Mouse (Mus musculus): ENCODE results near the gene Map2k2.
"Not testable (repeated sequence)": the region's sequence is repeated elsewhere in the genome, so short reads cannot be mapped to it uniquely, and the experiment has no call there.

Map2k2 gene

DNA sequence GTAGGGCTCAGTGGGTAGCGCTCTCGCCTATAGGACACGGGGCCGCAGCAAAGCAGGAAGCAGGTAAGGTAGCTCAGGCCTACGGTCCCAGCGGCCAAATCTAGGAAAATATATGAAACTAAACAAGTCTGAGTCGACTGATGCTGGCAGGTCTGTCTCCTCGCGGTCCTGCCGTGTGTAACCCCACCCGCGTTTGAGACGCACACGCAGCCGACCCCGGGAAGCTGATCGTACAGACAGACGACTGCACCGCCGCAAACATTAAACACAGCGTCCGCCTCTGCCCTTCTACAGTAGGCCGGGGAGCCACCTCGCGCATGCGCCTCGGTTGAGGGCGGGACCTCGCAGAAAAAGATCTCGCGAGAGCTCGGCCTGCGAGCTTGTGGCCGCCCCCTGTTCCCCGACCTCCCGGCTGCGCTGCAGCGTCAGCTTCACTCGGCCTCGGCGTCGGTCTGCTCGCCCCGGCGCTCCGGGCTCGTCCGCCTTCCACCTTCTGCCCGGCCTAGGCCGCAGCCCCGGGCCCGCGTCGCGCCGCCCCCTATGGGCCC lies at the start of gene Map2k2:
Gene Map2k2, plus strand, starts transcription at position 351 of the 548 bp plus-strand sequence.
- peak; percentile 98 for DNase-seq

DNA sequence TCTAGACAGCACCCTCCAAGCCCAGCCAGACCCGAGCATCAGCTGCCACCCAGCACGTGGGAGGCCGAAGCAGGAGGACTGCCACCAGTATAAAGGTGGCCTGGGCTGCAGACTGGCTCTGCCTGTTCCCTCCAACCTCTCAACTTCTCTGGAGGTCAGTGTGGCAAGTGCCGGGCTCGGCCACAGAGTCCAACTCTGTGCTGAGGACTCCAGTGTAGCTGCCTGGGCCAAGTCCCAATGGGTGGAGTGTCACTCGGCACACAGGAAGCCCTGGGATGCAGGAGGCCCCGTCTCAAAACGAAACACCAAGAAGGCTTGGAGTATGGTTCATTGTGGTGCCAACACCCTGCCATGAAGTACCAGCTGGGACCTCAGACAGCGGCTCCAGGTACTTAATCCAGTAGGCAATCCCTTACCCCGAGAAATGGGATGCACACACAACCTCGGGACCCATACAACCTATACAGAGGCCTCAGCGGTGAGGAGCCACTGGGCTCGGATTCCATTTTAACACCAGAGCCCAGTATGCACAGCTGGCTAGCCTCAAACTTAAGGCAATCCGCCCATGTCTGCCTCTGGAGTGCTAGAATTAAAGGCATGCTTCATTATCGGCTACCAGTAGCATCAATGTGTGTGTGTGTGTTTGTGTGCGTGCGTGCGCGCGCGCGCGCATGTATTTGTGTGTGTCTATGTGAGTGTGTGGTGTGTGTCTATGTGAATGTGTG lies 48.1 kb upstream of the Map2k2 start:
- DNase-seq = no peak

DNA sequence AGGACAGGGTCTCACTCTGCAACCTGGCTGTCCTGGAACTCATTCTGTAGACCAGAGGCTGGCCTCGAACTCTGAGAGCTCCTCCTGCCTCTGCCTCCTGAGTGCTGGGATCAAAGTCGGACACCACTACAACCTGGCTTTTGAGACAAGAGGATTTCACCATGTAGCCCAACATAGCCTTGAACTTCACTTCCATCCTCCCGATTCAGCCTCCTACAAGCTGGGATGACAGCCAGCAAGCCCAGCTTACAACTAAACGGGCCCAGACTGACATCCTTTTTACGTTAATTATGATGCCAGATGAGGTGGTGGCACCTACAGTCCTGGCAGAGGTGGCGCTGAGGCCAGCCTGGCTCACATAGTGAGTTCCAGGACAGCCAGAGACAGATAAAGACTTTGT lies 46.8 kb upstream of the Map2k2 start:
- DNase-seq = no peak

DNA sequence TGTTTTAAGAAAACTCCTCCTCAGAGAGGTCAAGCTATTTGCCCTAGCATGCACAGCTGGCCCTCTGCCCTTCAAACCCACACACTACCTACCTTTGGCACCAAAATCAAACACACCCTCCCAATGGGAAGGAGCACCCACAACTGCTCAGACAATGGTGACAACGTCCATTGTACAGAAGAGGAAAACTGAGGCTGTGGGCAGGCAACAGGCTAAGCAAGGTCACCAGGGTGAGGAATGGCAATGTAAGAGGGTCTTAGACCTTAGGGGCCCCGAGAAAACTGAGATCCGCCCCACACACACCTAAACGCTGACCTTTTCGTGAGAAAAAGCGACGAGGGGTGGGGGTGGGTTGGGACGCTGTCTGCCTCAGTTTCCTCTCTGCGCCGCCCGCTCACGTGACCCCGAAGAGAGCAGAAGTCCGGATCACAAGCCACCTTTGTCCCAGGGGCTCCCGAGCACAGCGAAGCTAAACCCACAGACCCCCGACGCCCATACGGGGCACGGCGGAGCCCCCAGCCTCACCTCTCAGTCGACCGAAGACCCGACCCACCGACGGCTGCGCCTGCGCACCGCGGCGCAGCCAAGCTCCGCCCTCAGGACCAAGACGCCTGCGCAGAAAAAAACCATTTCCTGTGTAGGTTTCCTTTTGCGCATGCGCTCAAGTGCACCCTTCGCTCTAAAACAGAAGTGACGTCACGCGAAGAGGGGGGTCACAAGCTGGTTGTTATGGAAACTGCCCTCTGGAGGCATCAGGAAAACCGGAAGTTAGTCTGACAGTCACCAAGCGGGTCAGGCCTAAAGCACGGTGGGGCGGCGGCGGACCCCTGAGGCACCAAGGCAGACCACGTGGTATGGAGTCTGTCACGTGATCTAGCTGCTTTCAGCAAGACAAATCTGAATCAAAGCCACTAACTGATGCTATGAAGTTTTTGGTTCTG lies 45.8 kb upstream of the Map2k2 start, which contains the start of gene Sgta:
Gene Sgta, minus strand, starts transcription at position 579 of the 941 bp plus-strand sequence.
- DNase-seq = peak; percentile 95

DNA sequence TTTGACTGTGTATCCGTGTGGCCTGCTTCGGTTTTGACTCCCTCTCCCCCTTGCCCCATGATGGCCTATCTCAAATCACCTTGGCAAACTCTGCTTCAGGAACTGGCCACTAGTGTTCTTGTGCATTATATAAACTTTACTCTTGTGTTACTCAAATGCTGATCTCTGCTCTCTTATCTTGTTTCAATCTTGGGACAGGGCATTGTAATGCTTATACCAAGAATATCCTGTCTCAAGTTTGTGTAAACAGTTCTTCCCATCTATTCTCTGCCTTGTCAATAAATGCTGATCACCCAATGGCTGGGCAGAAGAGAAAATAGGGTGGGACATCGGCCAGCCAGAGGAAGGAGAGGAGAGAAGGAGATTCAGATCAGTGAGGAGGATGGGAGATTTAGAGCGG lies 43.0 kb upstream of the Map2k2 start:
- DNase-seq = no peak

DNA sequence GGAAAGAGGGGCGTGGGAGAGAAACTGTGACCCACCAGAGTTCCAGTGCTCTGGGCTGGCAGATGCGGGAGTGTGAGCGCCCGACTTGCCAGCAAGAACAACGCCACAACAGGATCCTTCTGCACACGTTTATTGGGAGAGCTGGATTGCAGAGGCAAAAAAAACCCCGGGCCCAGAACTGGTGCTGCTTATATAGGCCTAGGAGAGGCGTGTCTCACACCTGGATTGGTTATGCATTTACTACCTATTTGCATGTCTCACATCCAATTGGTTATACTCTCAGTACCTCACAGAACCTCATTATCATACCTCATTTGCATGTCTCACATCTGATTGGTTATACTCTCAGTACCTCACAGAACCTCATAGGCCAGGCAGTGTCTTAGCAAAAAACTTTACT lies 41.2 kb upstream of the Map2k2 start:
- not testable (repeated sequence) for DNase-seq

DNA sequence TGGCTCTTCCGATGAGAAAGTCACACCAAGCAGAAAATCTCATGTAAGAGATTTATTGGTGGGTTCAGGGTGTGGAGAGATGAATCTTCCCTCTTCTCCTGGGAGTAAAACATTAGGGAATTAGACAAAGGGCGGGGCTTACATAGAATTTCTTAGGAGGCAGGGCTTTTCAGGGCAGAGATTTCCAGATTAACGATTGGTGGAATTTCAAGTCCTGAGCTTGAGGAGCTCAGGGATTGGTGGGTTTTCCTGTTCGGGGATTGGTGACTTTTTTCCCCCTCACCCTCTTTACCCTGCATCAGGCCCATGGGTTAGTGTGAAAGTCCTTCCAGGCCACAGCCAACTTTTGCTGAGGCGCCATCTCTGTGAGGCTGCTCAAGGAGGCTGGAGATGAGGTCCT lies 37.0 kb upstream of the Map2k2 start:
- no peak for DNase-seq

DNA sequence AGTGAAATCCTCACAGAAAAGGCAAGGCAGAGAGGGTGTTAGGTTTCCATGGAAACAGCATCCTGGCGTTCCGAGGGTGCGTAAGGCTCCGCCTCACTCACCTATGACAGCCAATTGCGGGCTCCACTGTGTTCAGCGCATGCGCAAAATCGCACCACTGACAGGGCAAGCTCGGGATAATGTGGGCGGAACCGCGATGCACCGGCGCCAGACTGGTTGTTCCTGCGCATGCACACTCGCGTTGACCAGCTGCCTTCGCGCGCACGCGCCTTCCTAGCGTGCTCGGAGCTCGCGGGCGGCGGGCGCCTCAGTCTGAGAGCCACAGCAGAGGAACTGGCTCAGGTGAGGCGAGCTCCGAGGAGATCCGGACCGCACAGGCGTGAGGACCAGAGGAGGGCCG lies 35.9 kb upstream of the Map2k2 start, which contains the start of gene Thop1:
Gene Thop1, plus strand, starts transcription at position 200 of the 400 bp plus-strand sequence.
- peak; percentile 99 for DNase-seq

DNA sequence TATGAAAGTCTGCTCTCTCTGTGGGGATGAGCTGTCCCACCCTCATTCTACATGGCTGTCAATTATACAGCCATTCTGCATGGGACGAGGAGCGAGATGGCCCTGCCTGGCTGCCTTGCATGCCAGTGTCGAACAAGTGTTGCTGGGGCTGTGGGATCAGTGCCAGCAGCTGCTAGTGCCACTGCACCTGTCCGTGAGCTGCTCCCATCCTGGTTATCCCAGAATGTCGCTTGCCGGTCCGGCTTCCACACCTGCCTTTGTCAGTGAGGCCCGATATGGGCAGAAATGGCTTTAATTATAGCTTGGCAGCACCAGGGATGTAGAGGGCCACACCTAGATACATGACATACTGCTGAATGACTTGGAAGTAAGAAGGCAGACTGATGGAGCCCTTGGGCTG lies 33.4 kb upstream of the Map2k2 start:
- DNase-seq = no peak

DNA sequence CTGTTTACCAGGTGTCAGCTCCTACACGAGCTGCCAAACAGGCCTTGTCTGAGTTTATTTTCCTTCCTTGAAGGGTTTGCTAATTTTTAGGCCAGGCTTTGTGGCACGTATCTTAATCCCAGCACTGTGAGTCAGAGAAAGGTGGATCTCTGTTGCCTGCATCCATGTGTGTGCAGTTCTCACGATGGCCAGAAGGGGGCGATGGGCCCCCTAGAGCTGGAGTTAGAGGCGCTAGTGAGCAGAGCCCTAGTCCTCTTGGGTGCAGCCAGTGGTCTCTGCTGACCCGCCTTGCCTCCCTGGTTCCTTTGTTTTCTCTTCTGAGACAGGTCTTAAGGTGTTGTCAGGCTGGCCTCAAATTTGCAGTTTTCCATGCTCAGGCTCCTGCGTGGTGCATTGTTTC lies 32.3 kb upstream of the Map2k2 start:
- DNase-seq = peak; percentile 37

DNA sequence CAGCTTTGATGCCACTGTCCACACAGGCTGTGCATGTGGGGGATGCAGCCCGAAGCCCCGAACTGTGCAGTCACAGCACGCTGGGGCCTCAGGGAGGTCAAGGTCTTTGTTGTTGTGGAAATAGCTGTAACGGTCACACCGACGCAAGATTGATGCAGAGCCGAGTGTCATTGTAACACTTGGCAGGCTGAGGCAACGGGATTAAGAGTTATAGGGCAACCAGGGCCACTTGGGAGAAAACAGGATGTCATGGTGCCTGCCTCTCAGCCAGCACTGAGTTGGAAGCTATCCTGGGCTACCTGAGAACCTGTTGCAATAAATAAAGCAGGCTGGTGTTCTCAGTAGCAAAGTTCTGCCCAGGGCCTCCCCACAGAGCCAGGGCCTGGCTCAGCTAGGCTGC lies 30.0 kb upstream of the Map2k2 start:
- no peak for DNase-seq

DNA sequence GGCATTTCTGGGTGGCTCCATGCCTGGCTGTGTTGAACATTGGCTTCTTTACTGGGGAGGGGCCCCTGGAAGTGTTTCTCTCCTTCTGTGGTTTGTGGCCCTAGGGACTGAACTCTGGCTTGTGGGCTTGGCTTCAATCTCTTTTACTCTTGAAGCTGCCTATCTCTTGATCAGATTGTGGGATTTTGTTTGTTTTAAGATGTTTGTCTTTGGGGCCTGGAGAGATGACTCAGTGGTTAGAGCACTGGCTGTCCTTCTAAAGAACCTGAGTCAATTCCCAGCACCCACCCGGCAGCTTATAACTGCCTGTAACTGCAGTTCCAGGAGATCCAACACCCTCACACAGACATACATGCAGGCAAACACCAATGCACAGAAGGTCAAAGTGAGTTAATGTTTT lies 29.4 kb upstream of the Map2k2 start:
- no peak for DNase-seq

DNA sequence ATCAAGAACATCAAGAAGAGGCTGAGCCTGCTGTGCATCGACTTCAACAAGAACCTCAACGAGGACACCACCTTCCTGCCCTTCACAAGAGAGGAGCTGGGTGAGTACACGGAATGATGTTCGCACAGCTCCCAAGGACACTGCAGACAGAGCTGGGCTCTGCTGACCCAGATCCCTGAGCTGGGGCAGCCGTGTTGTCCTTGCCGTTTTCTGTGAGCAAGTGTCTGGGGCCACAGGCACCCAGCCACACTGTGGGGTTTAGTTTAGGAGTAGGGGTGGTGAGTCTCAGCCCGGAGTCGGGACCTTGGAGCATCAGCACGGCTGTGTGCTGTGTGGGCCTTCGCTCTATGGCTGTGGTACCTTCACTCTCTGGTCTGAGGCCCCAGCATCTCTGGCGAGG lies 27.8 kb upstream of the Map2k2 start:
- no peak for DNase-seq

DNA sequence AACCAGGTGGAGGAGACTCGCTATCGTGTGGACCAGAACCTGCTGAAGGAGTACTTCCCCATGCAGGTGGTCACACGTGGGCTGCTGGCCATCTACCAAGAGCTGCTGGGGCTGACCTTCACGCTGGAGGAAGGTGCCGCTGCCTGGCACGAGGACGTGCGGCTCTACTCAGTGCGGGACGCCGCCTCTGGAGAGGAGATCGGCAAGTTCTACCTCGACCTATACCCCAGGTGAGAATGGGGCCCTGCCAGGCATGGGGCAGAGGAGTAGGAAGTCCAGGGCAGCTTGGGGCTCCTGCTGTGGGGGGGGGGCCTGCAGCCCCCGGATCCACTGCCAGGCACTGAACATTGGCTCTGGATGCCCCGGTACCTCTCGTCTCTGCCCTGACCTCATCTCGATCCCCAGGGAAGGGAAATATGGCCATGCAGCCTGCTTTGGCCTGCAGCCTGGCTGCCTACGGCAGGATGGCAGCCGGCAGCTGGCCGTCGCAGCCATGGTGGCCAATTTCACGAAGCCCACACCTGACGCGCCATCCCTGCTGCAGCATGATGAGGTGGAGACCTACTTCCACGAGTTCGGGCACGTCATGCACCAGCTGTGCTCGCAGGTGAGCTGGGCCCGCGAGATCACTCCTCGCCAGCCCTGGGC lies 25.6 kb upstream of the Map2k2 start:
- DNase-seq = no peak

DNA sequence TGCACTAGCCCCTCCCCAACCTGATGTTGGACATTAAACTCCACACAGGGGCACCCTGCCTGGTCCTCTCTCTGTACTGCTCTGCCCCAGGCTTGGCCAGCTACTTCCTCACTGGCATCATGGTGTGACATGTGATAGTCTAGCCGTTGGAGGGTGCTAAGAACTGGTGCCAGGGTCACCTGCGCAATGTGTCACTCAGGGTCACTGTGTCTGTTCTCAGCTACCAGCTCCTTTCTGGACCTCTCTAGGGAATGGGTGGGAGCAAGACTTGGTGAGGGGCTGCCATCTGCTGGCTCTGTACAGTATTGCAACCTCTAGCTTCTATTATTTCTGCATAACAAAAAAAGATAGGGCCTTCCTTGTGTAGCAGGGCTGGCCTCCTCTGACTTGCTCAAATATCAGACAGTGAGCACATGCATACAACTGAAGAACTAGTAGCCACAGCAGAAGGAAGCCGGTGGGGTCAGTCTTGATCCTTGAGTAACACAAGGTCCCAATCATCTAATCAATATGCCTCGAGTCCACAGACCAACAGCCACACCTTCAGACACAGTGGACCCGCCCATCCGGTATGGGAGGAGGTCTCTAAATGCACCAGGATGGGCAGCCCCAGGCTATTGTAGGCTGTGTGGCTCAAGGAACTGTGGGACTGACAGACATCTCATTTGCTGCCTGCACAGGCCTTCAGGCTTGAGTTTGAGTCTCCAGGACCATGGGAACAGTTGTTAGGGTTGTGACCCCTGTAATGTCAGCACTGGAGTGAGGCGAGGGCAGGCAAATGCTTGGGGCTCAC lies 23.4 kb upstream of the Map2k2 start:
- DNase-seq = peak; percentile 63

DNA sequence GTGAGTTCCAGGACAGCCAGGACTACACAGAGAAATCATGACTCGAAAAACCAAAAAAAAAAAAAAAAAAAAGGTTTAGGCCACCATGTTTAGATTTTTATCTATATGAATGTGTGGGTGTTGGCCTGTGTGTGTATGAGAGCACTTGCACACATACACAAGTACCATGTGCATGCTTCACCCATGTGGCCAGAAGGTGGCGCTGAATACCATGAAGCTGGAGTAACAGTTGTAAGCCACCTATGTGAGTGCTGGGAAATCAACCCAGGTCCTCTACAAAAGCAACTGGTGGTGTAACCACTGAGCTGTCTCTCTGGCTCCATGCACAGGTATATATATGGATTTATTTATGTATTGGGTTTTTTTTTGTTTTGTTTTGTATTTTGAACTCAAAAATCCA lies 18.7 kb upstream of the Map2k2 start:
- peak; percentile 68 for DNase-seq

DNA sequence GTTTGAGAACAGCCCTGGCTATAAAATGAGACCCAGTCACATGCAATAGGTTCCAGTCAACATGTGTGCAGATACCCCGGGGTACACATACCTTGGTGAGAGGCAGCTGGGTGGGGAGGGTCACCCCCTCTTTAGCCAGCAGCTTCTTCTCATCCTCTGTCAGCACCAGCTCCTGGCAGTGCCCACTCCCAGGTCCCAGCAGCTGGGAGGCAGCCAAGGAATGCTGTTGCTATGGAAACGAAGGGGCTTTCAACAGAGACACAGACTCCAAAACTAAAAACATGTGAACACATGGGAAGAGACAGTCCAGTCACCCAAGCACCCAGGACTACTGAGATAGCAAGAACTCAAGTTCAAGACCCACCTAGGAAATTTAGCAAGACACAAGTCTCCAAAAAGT lies 16.5 kb upstream of the Map2k2 start:
- DNase-seq = no peak

DNA sequence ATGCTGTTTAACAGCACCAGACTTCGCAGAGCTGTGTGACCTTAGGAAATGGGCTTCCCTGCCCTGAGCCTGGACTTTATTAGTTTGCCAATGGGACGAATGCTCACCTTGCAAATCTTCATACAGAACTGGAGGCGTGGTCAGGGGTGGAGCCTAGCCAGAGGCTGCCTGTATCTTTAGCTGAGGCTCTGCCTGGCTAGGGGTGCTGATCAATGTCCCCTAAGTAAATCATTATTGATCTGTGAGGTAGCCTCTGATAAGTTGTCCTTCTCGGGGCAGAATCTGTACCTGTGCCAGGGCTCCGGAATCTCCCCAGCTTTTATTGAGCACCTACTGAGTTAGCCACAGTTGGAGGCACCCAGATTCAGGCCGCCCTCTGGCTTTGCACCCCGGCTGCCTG lies 15.1 kb upstream of the Map2k2 start:
- DNase-seq = peak; percentile 47

DNA sequence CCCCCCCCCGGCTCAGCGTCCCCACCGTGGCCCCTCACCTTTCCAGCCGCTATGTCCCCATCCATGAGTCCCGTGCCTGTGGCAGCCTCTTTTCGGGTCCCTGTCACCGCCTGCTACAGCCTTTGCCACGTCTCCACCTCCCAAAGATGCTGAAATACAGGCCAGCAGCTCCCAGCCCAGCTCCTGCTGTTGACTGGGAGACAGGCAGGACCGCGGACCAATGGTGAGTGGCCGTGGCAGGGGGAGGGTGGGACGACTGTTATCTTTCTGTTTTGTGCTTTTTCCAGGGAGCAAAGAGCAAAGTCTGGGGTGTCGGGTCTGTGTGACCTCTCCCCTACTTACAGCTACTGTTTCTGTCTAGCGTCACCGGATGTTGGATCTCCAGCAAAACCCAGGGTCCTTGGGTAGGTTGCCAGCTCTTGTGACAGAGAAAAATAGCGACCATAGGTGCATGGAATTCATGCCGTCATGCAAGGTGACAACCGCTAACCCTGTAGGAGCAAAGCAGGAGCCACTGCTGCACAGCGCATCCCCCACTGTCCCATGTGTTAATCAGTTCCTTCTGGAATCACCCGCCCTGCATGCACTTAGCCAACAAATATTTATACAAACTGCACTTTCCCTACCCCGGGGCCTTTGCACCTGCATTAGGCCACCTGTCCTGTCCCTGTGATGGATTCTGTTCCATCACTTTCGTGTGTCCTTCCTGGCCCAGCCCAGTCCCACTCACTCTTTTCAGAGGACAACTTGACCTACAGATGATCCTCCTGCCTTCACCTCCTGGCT lies 13.1 kb upstream of the Map2k2 start:
- peak; percentile 82 for DNase-seq

DNA sequence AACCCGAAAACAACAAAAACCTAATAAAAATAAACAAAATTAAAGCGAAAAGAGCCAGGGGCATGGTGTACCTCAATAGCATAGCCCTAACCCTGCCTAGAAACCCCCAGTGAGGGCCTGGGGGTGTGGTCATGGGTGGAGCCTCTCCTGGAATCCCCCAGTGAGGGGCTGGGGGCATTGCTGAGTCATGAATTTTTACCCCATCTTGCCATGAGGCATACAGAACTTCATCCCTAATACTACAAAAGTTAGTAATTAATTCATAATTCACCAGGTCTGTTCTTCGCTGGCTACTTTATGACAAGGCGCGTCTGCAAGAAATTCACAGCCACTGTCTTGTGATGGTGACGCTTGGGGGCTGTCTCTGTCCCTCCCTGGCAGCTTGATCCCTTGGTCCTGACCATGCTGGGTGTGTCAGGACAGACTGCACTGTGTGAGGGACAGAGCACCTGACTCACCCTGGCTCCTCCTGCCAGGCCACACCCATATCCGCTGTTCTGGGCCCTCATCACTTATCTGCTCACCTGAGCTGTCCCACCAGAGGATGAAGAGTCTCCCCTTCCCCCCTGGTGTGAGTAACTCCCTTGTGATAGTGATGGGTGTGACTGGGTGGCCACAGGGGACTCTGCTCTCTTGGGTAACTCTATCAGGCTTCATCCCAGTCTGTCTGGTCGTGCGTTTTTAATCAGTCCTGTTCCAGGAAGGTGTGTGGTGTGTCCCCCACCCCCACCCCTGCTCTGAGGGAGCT lies 10.6 kb upstream of the Map2k2 start:
- DNase-seq = peak; percentile 71

Measured in liver (tissue).